Mouse (Mus musculus): ENCODE data around the gene Spns3. TPM values are rescaled to one million over a fixed set of nuclear protein-coding genes. Genes with fewer than 3 reads are reported as not detected.

Gene Spns3
- polyA plus RNA-seq, 1 experiment from 2014 or later: 1.9 TPM

GRCm38 (mm10) chr11:72583092-72583491 is 32.8 kb upstream of the Spns3 start:
- ATAC-seq (peak; percentile 28; the same call in 1 of the 2 replicates), DNase-seq (no peak)
- Histone ChIP-seq H3K4me2 (ENCODE audit: low read depth, low read length) (no peak overlapping the region), H3K9ac (replicated peaks) (no peak overlapping the region), H3K27ac (ENCODE audit: low read depth) (peak overlapping the region; percentile 87; the same call in 1 of the 2 replicates), H3K4me3 (ENCODE audit: low read depth, low read length) (no peak overlapping the region), H3K27me3 (ENCODE audit: insufficient read depth, low read length) (no peaks in the 10 kb centered on the region), H3K36me3 (replicated peaks; ENCODE audit: insufficient read depth, low read length) (no peaks in the 10 kb centered on the region), H3K9me3 (ENCODE audit: low read length) (no peaks in the 10 kb centered on the region), H3K4me1 (ENCODE audit: insufficient read depth) (peaks cover 3% of the 10 kb centered on the region)
- WGBS (ENCODE audit: insufficient replicate concordance): 64% methylated on average over 2 of the region's 2 CpGs
- TF ChIP-seq EP300 (IDR thresholded peaks at IDR 0.05; ENCODE audit: low read depth) (0 out of 2 replicates have a peak, but pooled peaks have one; percentile 23), CTCF (IDR thresholded peaks at IDR 0.05; ENCODE audit: low read depth) (no peak)

GRCm38 (mm10) chr11:72582448-72582705 is 32.1 kb upstream of the Spns3 start:
- Histone ChIP-seq H3K4me1 (ENCODE audit: insufficient read depth) (peaks cover 3% of the 10 kb centered on the region), H3K9ac (replicated peaks) (no peak overlapping the region), H3K27me3 (ENCODE audit: insufficient read depth, low read length) (no peaks in the 10 kb centered on the region), H3K4me2 (ENCODE audit: low read depth, low read length) (no peak overlapping the region), H3K36me3 (replicated peaks; ENCODE audit: insufficient read depth, low read length) (no peaks in the 10 kb centered on the region), H3K27ac (ENCODE audit: low read depth) (peak overlapping the region; percentile 87), H3K9me3 (ENCODE audit: low read length) (no peaks in the 10 kb centered on the region), H3K4me3 (ENCODE audit: low read depth, low read length) (no peak overlapping the region)
- TF ChIP-seq EP300 (IDR thresholded peaks at IDR 0.05; ENCODE audit: low read depth): no peak
- no peak for TF ChIP-seq CTCF (IDR thresholded peaks at IDR 0.05; ENCODE audit: low read depth)
- WGBS (ENCODE audit: insufficient replicate concordance): 77% methylated on average over 3 of the region's 3 CpGs
- ATAC-seq: peak; percentile 47
- no peak for DNase-seq

- ATAC-seq (peak; percentile 89), DNase-seq (peak; percentile 74)
Measured at GRCm38 (mm10) chr11:72581609-72582447, 31.5 kb upstream of the Spns3 start.

GRCm38 (mm10) chr11:72578471-72578870 is 28.2 kb upstream of the Spns3 start:
- Histone ChIP-seq H3K4me2 (ENCODE audit: low read depth, low read length) (no peak overlapping the region), H3K4me3 (ENCODE audit: low read depth, low read length) (no peak overlapping the region), H3K27me3 (ENCODE audit: insufficient read depth, low read length) (no peaks in the 10 kb centered on the region), H3K9ac (replicated peaks) (no peak overlapping the region), H3K4me1 (ENCODE audit: insufficient read depth) (peaks cover 14% of the 10 kb centered on the region), H3K9me3 (ENCODE audit: low read length) (no peaks in the 10 kb centered on the region), H3K27ac (ENCODE audit: low read depth) (no peak overlapping the region), H3K36me3 (replicated peaks; ENCODE audit: insufficient read depth, low read length) (no peaks in the 10 kb centered on the region)
- TF ChIP-seq EP300 (IDR thresholded peaks at IDR 0.05; ENCODE audit: low read depth) (no peak), CTCF (IDR thresholded peaks at IDR 0.05; ENCODE audit: low read depth) (no peak)
- ATAC-seq (no peak), DNase-seq (no peak)
- 74% methylated on average over 4 of the region's 4 CpGs for WGBS (ENCODE audit: insufficient replicate concordance)

More at GRCm38 (mm10) chr11:72581609-72582447, 31.5 kb upstream of the Spns3 start:
- no peak overlapping the region for H3K9ac ChIP-seq (replicated peaks)
- WGBS (ENCODE audit: insufficient replicate concordance): 73% methylated on average over 8 of the region's 8 CpGs
- no peak overlapping the region for H3K4me2 ChIP-seq (ENCODE audit: low read depth, low read length)
- H3K9me3 ChIP-seq (ENCODE audit: low read length): no peaks in the 10 kb centered on the region
- TF ChIP-seq CTCF (IDR thresholded peaks at IDR 0.05; ENCODE audit: low read depth): no peak
- no peaks in the 10 kb centered on the region for H3K36me3 ChIP-seq (replicated peaks; ENCODE audit: insufficient read depth, low read length)
- peak overlapping the region; percentile 87 for H3K27ac ChIP-seq (ENCODE audit: low read depth)
- no peak overlapping the region for H3K4me3 ChIP-seq (ENCODE audit: low read depth, low read length)
- H3K4me1 ChIP-seq (ENCODE audit: insufficient read depth): peaks cover 5% of the 10 kb centered on the region
- no peaks in the 10 kb centered on the region for H3K27me3 ChIP-seq (ENCODE audit: insufficient read depth, low read length)

DNA sequence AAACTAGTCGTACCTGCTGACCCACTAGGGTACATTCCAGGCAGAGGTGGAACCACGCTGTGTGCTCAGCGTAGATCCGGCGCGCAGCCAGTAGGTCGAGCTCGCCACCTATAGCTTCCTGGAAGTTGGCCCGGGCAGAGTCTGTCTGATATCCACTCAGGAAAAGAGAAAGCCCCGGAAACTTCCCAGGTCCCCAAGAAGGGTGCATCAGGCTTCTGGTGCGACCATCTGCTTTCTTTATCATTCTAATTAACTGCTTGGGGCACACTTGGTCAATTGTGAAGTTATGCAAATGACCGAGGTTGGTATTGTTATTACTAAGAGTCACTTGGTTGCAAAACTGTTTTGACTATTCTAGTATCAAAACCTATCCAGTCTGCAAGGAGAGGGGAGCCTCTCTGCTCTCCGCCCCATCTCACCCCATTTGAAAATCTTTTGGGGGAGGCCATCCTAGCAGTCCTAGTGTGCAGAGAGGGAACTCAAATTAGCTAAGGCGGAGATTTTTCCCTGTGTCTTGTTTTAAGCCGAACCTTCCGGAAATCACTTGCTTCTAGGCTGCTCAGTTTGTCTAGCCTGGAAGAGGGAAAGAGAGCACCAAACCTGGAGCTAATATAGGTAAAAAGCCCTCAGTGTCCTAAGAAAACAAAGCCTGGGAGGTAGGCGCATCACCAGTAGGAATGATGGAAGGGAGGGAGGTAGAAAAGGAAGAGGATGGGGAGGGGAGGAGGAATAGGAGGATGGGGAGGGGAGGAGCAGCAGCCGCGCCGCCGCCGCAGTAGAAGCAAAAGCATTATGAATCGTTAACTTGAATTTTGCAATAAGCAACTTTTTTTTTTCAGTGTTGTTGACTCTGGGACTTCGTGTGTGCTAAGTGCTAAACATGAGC is 26.4 kb upstream of the Spns3 start:
- Histone ChIP-seq H3K4me3 (ENCODE audit: low read depth, low read length) (peak overlapping the region; percentile 44), H3K36me3 (replicated peaks; ENCODE audit: insufficient read depth, low read length) (no peaks in the 10 kb centered on the region), H3K9ac (replicated peaks) (peak overlapping the region; percentile 38; the same call in 1 of the 2 replicates), H3K4me1 (ENCODE audit: insufficient read depth) (peaks cover 14% of the 10 kb centered on the region), H3K27ac (ENCODE audit: low read depth) (peak overlapping the region; percentile 39; the same call in 1 of the 2 replicates), H3K27me3 (ENCODE audit: insufficient read depth, low read length) (no peaks in the 10 kb centered on the region), H3K9me3 (ENCODE audit: low read length) (no peaks in the 10 kb centered on the region), H3K4me2 (ENCODE audit: low read depth, low read length) (peak overlapping the region; percentile 81)
- peak; percentile 45 for DNase-seq
- peak; percentile 55 for ATAC-seq
- WGBS (ENCODE audit: insufficient replicate concordance): 6% methylated on average over 24 of the region's 24 CpGs
- TF ChIP-seq EP300 (IDR thresholded peaks at IDR 0.05; ENCODE audit: low read depth) (no peak), CTCF (IDR thresholded peaks at IDR 0.05; ENCODE audit: low read depth) (peak; percentile 38)

GRCm38 (mm10) chr11:72576111-72576465 is 25.8 kb upstream of the Spns3 start:
- Histone ChIP-seq H3K4me1 (ENCODE audit: insufficient read depth) (peaks cover 12% of the 10 kb centered on the region), H3K4me2 (ENCODE audit: low read depth, low read length) (peak overlapping the region; percentile 81), H3K9me3 (ENCODE audit: low read length) (no peaks in the 10 kb centered on the region), H3K9ac (replicated peaks) (peak overlapping the region; percentile 38; the same call in 1 of the 2 replicates), H3K4me3 (ENCODE audit: low read depth, low read length) (peak overlapping the region; percentile 44), H3K27ac (ENCODE audit: low read depth) (no peak overlapping the region), H3K36me3 (replicated peaks; ENCODE audit: insufficient read depth, low read length) (no peaks in the 10 kb centered on the region), H3K27me3 (ENCODE audit: insufficient read depth, low read length) (no peaks in the 10 kb centered on the region)
- DNase-seq: no peak
- no peak for TF ChIP-seq CTCF (IDR thresholded peaks at IDR 0.05; ENCODE audit: low read depth)
- no peak for TF ChIP-seq EP300 (IDR thresholded peaks at IDR 0.05; ENCODE audit: low read depth)
- 45% methylated on average over 7 of the region's 7 CpGs for WGBS (ENCODE audit: insufficient replicate concordance)
- peak; percentile 30; the same call in 1 of the 2 replicates for ATAC-seq
